Mouse (Mus musculus) kidney, adult 2 months (tissue): Measurements from ENCODE around the gene Tmem126b. TPM values are rescaled to one million over a fixed set of nuclear protein-coding genes. Genes with fewer than 3 reads are reported as not detected.

Source experiments
- DNase-seq: peaks from one replicate; pipeline ENCODE4 v3.0.0; 2021
- H3K27ac ChIP-seq: fragments of 200-500 bp; 2 replicates; pipeline ENCODE4 v1.5.1; 2012; ENCODE audit warnings: low read depth, low read length, control low read depth, inconsistent platforms; ENCODE audit not compliant: insufficient read depth
- H3K27me3 ChIP-seq: fragments of 200-500 bp; replicated peaks from 2 replicates; pipeline ENCODE4 v1.6.1; 2012; ENCODE audit warnings: mild to moderate bottlenecking, moderate library complexity, low read length, inconsistent platforms; ENCODE audit not compliant: control insufficient read depth, insufficient read depth
- H3K36me3 ChIP-seq: fragments of 200-500 bp; 2 replicates; pipeline ENCODE4 v1.6.1; 2012; ENCODE audit warnings: mild to moderate bottlenecking, moderate library complexity, low read length, inconsistent platforms; ENCODE audit not compliant: control insufficient read depth, insufficient read depth
- H3K4me1 ChIP-seq: fragments of 200-500 bp; 2 replicates; pipeline ENCODE4 v1.6.1; 2011; ENCODE audit warnings: low read length; ENCODE audit not compliant: control insufficient read depth, insufficient read depth
- H3K4me3 ChIP-seq: fragments of 200-500 bp; 2 replicates; pipeline ENCODE4 v1.5.1; 2011; ENCODE audit warnings: mild to moderate bottlenecking, low read depth, low read length, control low read depth; ENCODE audit not compliant: insufficient read depth
- CTCF ChIP-seq: fragments of 200-500 bp; conservative IDR thresholded peaks from 2 replicates; pipeline ENCODE4 v1.5.1; 2011; ENCODE audit warnings: low read depth, mild to moderate bottlenecking, control low read depth, low read length, moderate library complexity, mixed read lengths; ENCODE audit not compliant: insufficient read depth, insufficient read length
- POLR2A ChIP-seq: fragments of 200-500 bp; IDR thresholded peaks from one replicate; pipeline ENCODE4 v1.6.1; 2011; ENCODE audit warnings: low read depth, low read length, control low read depth
- WGBS: fragments of 180-500 bp; shearing (Covaris S2); methylation state at CpG from one replicate; pipeline ENCODE4 v1.1.7; 2018; 5-methylcytosine and 5-hydroxymethylcytosine counted together
- polyA plus RNA-seq: library from polyadenylated mRNA; depleted of rRNA; stranded (reverse); fragments of >200 nt; gene quantifications from 2 replicates; pipeline ENCODE4 v1.2.3, GENCODE M21; 2012; rRNA removed

Tmem126b gene
- polyA plus RNA-seq: 13.6 and 17.2 TPM in 2 replicates

GRCm38 (mm10) chr7:90475793-90476312, at the start of gene Tmem126b:
Gene Tmem126b, minus strand, starts transcription at chr7:90476001.
- H3K27ac ChIP-seq: peak within 1 kb of the TSS; percentile 81
- no peaks in the 10 kb centered on the region for H3K27me3 ChIP-seq
- TF ChIP-seq CTCF: no peak
- peak; percentile 74 for TF ChIP-seq POLR2A
- no peaks in the 10 kb centered on the region; the same call in 1 of the 2 replicates for H3K4me1 ChIP-seq
- DNase-seq: peak; percentile 100
- H3K36me3 ChIP-seq: no peaks in the 10 kb centered on the region
- H3K4me3 ChIP-seq: peak within 1 kb of the TSS; percentile 73
- under 1% methylated on average over 36 of the region's 36 CpGs for WGBS

GRCm38 (mm10) chr7:90512293-90512692, 36.5 kb upstream of the Tmem126b start:
- H3K27ac ChIP-seq: no peak overlapping the region
- no peaks in the 10 kb centered on the region for H3K27me3 ChIP-seq
- no peaks in the 10 kb centered on the region for H3K4me1 ChIP-seq
- TF ChIP-seq CTCF (no peak), POLR2A (no peak)
- peak; percentile 27 for DNase-seq
- no peak overlapping the region for H3K4me3 ChIP-seq
- no peaks in the 10 kb centered on the region for H3K36me3 ChIP-seq

DNA sequence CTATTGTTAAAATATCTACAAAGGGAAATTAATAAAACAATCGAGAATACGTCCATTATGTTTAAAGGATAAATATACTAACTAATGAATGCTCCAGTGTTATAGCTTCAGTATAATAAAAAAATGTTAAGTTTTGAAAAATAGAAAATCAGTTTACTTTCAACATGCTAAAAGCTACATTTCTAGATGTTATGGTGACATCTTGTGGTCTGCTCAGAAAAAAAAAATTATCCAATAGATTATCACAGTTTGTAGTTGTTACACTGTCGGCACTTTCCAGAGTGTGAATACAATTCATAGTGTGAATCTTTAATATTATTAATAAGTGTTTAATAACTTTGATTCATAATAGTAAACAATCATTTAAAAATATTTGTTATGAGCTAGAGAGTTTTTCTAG, 32.3 kb upstream of the Tmem126b start:
- H3K27ac ChIP-seq: no peak overlapping the region
- TF ChIP-seq CTCF: no peak
- no peak for TF ChIP-seq POLR2A
- H3K4me1 ChIP-seq: no peaks in the 10 kb centered on the region
- 54% methylated on average over 3 of the region's 3 CpGs for WGBS
- no peaks in the 10 kb centered on the region for H3K27me3 ChIP-seq
- no peak overlapping the region for H3K4me3 ChIP-seq
- H3K36me3 ChIP-seq: no peaks in the 10 kb centered on the region
- peak; percentile 5 for DNase-seq

GRCm38 (mm10) chr7:90482607-90483006, 6.8 kb upstream of the Tmem126b start:
- 85% methylated on average over 2 of the region's 2 CpGs for WGBS
- TF ChIP-seq POLR2A (no peak), CTCF (no peak)
- peak; percentile 34 for DNase-seq
- Histone ChIP-seq H3K36me3 (no peaks in the 10 kb centered on the region), H3K4me3 (no peak overlapping the region), H3K27me3 (no peaks in the 10 kb centered on the region), H3K27ac (no peak overlapping the region), H3K4me1 (no peaks in the 10 kb centered on the region)

- H3K27ac ChIP-seq: peak within 1 kb of the TSS; percentile 81
- H3K27me3 ChIP-seq: no peaks in the 10 kb centered on the region
- H3K4me3 ChIP-seq: peak within 1 kb of the TSS; percentile 73
- WGBS: under 1% methylated on average over 32 of the region's 32 CpGs
- TF ChIP-seq POLR2A: no peak
- no peak for TF ChIP-seq CTCF
- H3K4me1 ChIP-seq: no peaks in the 10 kb centered on the region; the same call in 1 of the 2 replicates
- DNase-seq: peak; percentile 34
- H3K36me3 ChIP-seq: no peaks in the 10 kb centered on the region
Observed at GRCm38 (mm10) chr7:90476313-90477245, 778 bp upstream of the Tmem126b start, which contains the start of gene Dlg2. Gene Dlg2, plus strand, starts transcription at chr7:90476672.

DNA sequence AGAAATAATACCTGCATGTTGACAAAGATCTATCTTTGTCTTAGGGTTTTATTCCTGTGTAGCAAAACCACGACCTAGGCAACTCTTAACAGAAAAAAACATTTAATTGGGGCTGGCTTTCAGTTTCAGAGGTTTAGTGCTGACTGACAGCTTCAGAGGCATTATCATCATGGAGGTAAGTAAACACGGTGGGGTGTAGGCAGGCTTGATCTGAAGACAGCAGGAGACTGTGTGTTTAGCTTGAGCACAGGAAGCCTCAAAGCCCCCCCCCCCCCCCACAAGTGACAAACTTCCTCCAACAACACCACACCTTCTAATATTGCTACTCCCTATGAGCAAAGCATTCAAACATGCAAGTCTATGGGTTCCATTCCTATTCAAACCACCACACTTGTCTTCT, 2.3 kb downstream of the Tmem126b start:
- no peak overlapping the region for H3K27ac ChIP-seq
- H3K4me1 ChIP-seq: no peaks in the 10 kb centered on the region; the same call in 1 of the 2 replicates
- H3K4me3 ChIP-seq: no peak overlapping the region
- H3K36me3 ChIP-seq: peaks cover 4% of the 10 kb centered on the region
- WGBS: 72% methylated on average over 2 of the region's 2 CpGs
- TF ChIP-seq POLR2A (no peak), CTCF (no peak)
- DNase-seq: no peak
- no peaks in the 10 kb centered on the region for H3K27me3 ChIP-seq

- Histone ChIP-seq H3K27ac (no peak overlapping the region), H3K36me3 (no peaks in the 10 kb centered on the region), H3K4me1 (0 out of 2 replicates have a peak, but pooled peaks cover 2% of the 10 kb centered on the region), H3K4me3 (no peak overlapping the region), H3K27me3 (no peaks in the 10 kb centered on the region)
- TF ChIP-seq POLR2A (no peak), CTCF (no peak)
- DNase-seq: no peak
- 95% methylated on average over 5 of the region's 5 CpGs for WGBS
Observed at GRCm38 (mm10) chr7:90461441-90461840, 14.4 kb downstream of the Tmem126b start.
